Mouse (Mus musculus) MEL (cell line): ENCODE measurements around the gene Col4a3bp. TPM values are rescaled to one million over a fixed set of nuclear protein-coding genes. Genes with fewer than 3 reads are reported as not detected.

Source experiments
- DNase-seq: peaks from one replicate; pipeline ENCODE4 v3.0.0; 2011; ENCODE audit warnings: low read depth, low spot score
- H3K27ac ChIP-seq: 2 replicates; pipeline ENCODE4 v1.5.1; 2012; ENCODE audit warnings: low read depth, mild to moderate bottlenecking, control low read depth, low read length, moderate library complexity; ENCODE audit not compliant: control insufficient read depth
- H3K27me3 ChIP-seq, 2 experiments: fragments of 150-350 bp in 1 of 2; sonication (generic) in 1 of 2; 2 replicates each; pipeline ENCODE4 v1.6.1; 2012; ENCODE audit warnings: low read length in 2 of 2, mild to moderate bottlenecking in 2 of 2, improper control_type of control experiment in 1 of 2, moderate library complexity in 1 of 2; ENCODE audit not compliant: insufficient read depth in 2 of 2, control insufficient read depth in 1 of 2
- H3K36me3 ChIP-seq, 2 experiments: 2 replicates each; pipeline ENCODE4 v1.6.1; 2012 to 2014; ENCODE audit warnings: low read length in 2 of 2, improper control_type of control experiment in 1 of 2, inconsistent platforms in 1 of 2, mild to moderate bottlenecking in 1 of 2; ENCODE audit not compliant: insufficient read depth in 2 of 2, control insufficient read depth in 1 of 2
- H3K4me1 ChIP-seq, 2 experiments: fragments of 150-350 bp in 1 of 2; sonication (generic) in 1 of 2; 2 replicates each; pipeline ENCODE4 v1.6.1; 2012; ENCODE audit warnings: low read length in 2 of 2, improper control_type of control experiment in 1 of 2, mild to moderate bottlenecking in 1 of 2; ENCODE audit not compliant: insufficient read depth in 2 of 2, control insufficient read depth in 1 of 2
- H3K4me3 ChIP-seq, 2 experiments: fragments of 150-350 bp in 1 of 2; sonication (generic) in 1 of 2; 2 replicates each; pipeline ENCODE4 v1.5.1; 2012; ENCODE audit warnings: low read depth in 2 of 2, low read length in 2 of 2, mild to moderate bottlenecking in 2 of 2, moderate library complexity in 2 of 2, control low read depth in 1 of 2, improper control_type of control experiment in 1 of 2; ENCODE audit not compliant: control insufficient read depth in 1 of 2, insufficient read depth in 1 of 2
- H3K79me2 ChIP-seq: 2 replicates; pipeline ENCODE4 v1.6.1; 2012; ENCODE audit warnings: mild to moderate bottlenecking, low read length, moderate library complexity; ENCODE audit not compliant: control insufficient read depth, poor library complexity, insufficient read depth
- H3K9ac ChIP-seq: 2 replicates; pipeline ENCODE4 v1.6.1; 2012; ENCODE audit warnings: low read depth, mild to moderate bottlenecking, control low read depth, low read length, moderate library complexity; ENCODE audit not compliant: control insufficient read depth, poor library complexity, severe bottlenecking
- H3K9me3 ChIP-seq: fragments of 150-350 bp; sonication (generic); replicated peaks from 2 replicates; pipeline ENCODE4 v1.6.1; 2012; ENCODE audit warnings: mild to moderate bottlenecking, low read length, improper control_type of control experiment, moderate library complexity; ENCODE audit not compliant: insufficient read depth
- CHD2 ChIP-seq: IDR thresholded peaks from 2 replicates; pipeline ENCODE4 v1.6.1; 2011; ENCODE audit warnings: low read length, improper control_type of control experiment
- CTCF ChIP-seq, 3 experiments: IDR thresholded peaks in 2 of 3; conservative IDR thresholded peaks in 1 of 3; 2 replicates each; pipeline ENCODE4 v1.5.1; 2011 to 2012; ENCODE audit warnings: low read length in 3 of 3, low read depth in 2 of 3, mild to moderate bottlenecking in 2 of 3, improper control_type of control experiment in 1 of 3, inconsistent platforms in 1 of 3, mixed read lengths in 1 of 3, moderate library complexity in 1 of 3; ENCODE audit not compliant: control insufficient read depth in 1 of 3, insufficient read depth in 1 of 3, poor library complexity in 1 of 3, severe bottlenecking in 1 of 3
- E2F4 ChIP-seq: IDR thresholded peaks from 2 replicates; pipeline ENCODE4 v1.6.1; 2011; ENCODE audit warnings: low read depth, low read length, improper control_type of control experiment, borderline replicate concordance
- ELF1 ChIP-seq: IDR thresholded peaks from 2 replicates; pipeline ENCODE4 v1.6.1; 2014; ENCODE audit warnings: low read depth, mild to moderate bottlenecking, inconsistent platforms, low read length, improper control_type of control experiment, moderate library complexity
- EP300 ChIP-seq, 2 experiments: IDR thresholded peaks; 2 replicates each; pipeline ENCODE4 v1.6.1; 2011; ENCODE audit warnings: improper control_type of control experiment in 2 of 2, low read length in 2 of 2, low read depth in 1 of 2, mild to moderate bottlenecking in 1 of 2
- ETS1 ChIP-seq: IDR thresholded peaks from 2 replicates; pipeline ENCODE4 v1.6.1; 2012; ENCODE audit warnings: low read depth, mild to moderate bottlenecking, inconsistent platforms, low read length, improper control_type of control experiment, moderate library complexity
- GABPA ChIP-seq: IDR thresholded peaks from 2 replicates; pipeline ENCODE4 v1.6.1; 2012; ENCODE audit warnings: low read depth, mild to moderate bottlenecking, inconsistent platforms, low read length, improper control_type of control experiment, moderate library complexity
- GATA1 ChIP-seq: IDR thresholded peaks from 2 replicates; pipeline ENCODE4 v1.6.1; 2011; ENCODE audit warnings: low read depth, low read length, improper control_type of control experiment
- HCFC1 ChIP-seq: IDR thresholded peaks from 2 replicates; pipeline ENCODE4 v1.6.1; 2012; ENCODE audit warnings: low read depth, mild to moderate bottlenecking, inconsistent platforms, low read length, improper control_type of control experiment, moderate library complexity
- JUND ChIP-seq: IDR thresholded peaks from 2 replicates; pipeline ENCODE4 v1.6.1; 2011; ENCODE audit warnings: low read depth, mild to moderate bottlenecking, improper control_type of control experiment, low read length
- KAT2A ChIP-seq: conservative IDR thresholded peaks from 2 replicates; pipeline ENCODE4 v1.6.1; 2012; ENCODE audit warnings: low read depth, low read length, improper control_type of control experiment, inconsistent platforms
- MAX ChIP-seq: IDR thresholded peaks from 2 replicates; pipeline ENCODE4 v1.6.1; 2011; ENCODE audit warnings: low read length, improper control_type of control experiment
- MAZ ChIP-seq: IDR thresholded peaks from 2 replicates; pipeline ENCODE4 v1.6.1; 2012; ENCODE audit warnings: low read depth, mild to moderate bottlenecking, inconsistent platforms, low read length, improper control_type of control experiment
- MXI1 ChIP-seq: IDR thresholded peaks from 2 replicates; pipeline ENCODE4 v1.6.1; 2011; ENCODE audit warnings: mild to moderate bottlenecking, low read depth, low read length, improper control_type of control experiment
- MYC ChIP-seq: IDR thresholded peaks from 2 replicates; pipeline ENCODE4 v1.6.1; 2011; ENCODE audit warnings: low read depth, mild to moderate bottlenecking, low read length, improper control_type of control experiment, moderate library complexity
- NELFE ChIP-seq: IDR thresholded peaks from 2 replicates; pipeline ENCODE4 v1.6.1; 2011; ENCODE audit warnings: low read depth, low read length, improper control_type of control experiment
- NRF1 ChIP-seq: IDR thresholded peaks from 2 replicates; pipeline ENCODE4 v1.6.1; 2014; ENCODE audit warnings: low read depth, mild to moderate bottlenecking, inconsistent platforms, low read length, improper control_type of control experiment, moderate library complexity; ENCODE audit not compliant: poor library complexity, insufficient read depth, severe bottlenecking
- POLR2A ChIP-seq, 2 experiments: IDR thresholded peaks; 2 replicates each; pipeline ENCODE4 v1.6.1; 2011 to 2012; ENCODE audit warnings: low read length in 2 of 2, mild to moderate bottlenecking in 2 of 2, control low read depth in 1 of 2, improper control_type of control experiment in 1 of 2, low read depth in 1 of 2, moderate library complexity in 1 of 2; ENCODE audit not compliant: control insufficient read depth in 1 of 2, insufficient read depth in 1 of 2, poor library complexity in 1 of 2
- POLR2AphosphoS2 ChIP-seq: IDR thresholded peaks from 2 replicates; pipeline ENCODE4 v1.6.1; 2011; ENCODE audit warnings: low read length, improper control_type of control experiment
- POLR2AphosphoS5 ChIP-seq: IDR thresholded peaks from 2 replicates; pipeline ENCODE4 v1.6.1; 2012; ENCODE audit warnings: low read depth, borderline replicate concordance, mild to moderate bottlenecking, inconsistent platforms, low read length, moderate library complexity, mixed read lengths
- RAD21 ChIP-seq: IDR thresholded peaks from 2 replicates; pipeline ENCODE4 v1.6.1; 2011; ENCODE audit warnings: mild to moderate bottlenecking, low read depth, low read length, improper control_type of control experiment
- RCOR1 ChIP-seq: IDR thresholded peaks from 2 replicates; pipeline ENCODE4 v1.6.1; 2012; ENCODE audit warnings: low read depth, mild to moderate bottlenecking, inconsistent platforms, low read length, improper control_type of control experiment
- SIN3A ChIP-seq: IDR thresholded peaks from 2 replicates; pipeline ENCODE4 v1.6.1; 2012; ENCODE audit warnings: low read length, improper control_type of control experiment, inconsistent platforms
- TBP ChIP-seq: IDR thresholded peaks from 2 replicates; pipeline ENCODE4 v1.8.0; 2011; ENCODE audit warnings: low read depth, low read length, improper control_type of control experiment
- TCF12 ChIP-seq: IDR thresholded peaks from 2 replicates; pipeline ENCODE4 v1.6.1; 2014; ENCODE audit warnings: low read depth, mild to moderate bottlenecking, inconsistent platforms, low read length, improper control_type of control experiment, moderate library complexity
- UBTF ChIP-seq: IDR thresholded peaks from 2 replicates; pipeline ENCODE4 v1.6.1; 2012; ENCODE audit warnings: low read depth, mild to moderate bottlenecking, inconsistent platforms, low read length, improper control_type of control experiment, moderate library complexity, borderline replicate concordance; ENCODE audit not compliant: insufficient read depth
- USF1 ChIP-seq: IDR thresholded peaks from 2 replicates; pipeline ENCODE4 v1.6.1; 2014; ENCODE audit warnings: low read depth, mild to moderate bottlenecking, inconsistent platforms, low read length, improper control_type of control experiment, moderate library complexity
- ZKSCAN1 ChIP-seq: IDR thresholded peaks from 2 replicates; pipeline ENCODE4 v1.6.1; 2012; ENCODE audit warnings: low read depth, mild to moderate bottlenecking, inconsistent platforms, low read length, improper control_type of control experiment, moderate library complexity
- ZMIZ1 ChIP-seq: IDR thresholded peaks from 2 replicates; pipeline ENCODE4 v1.6.1; 2012; ENCODE audit warnings: low read depth, mild to moderate bottlenecking, inconsistent platforms, low read length, improper control_type of control experiment, moderate library complexity
- polyA plus RNA-seq, 2 experiments: library from polyadenylated mRNA; stranded (reverse) in 1 of 2; unstranded in 1 of 2; fragments of >175 nt in 1 of 2; fragments of >200 nt in 1 of 2; gene quantifications; 2 replicates each; pipeline versions ENCODE4 v1.2.1 to v1.2.4; 2012; ENCODE audit warnings: low replicate concordance in 2 of 2, low read depth in 1 of 2; ENCODE audit not compliant: insufficient read length in 2 of 2, insufficient read depth in 1 of 2, missing spikeins in 1 of 2
- total RNA-seq: library from RNA; depleted of rRNA; stranded (reverse); fragments of 300-350 nt; gene quantifications from 2 replicates; pipeline ENCODE4 v1.2.3, GENCODE M21; 2012; rRNA removed

The Col4a3bp gene
- total RNA-seq, result 8.8 and 8.9 TPM in 2 replicates
- polyA plus RNA-seq, result 10 to 100 TPM in 1 of 2 experiments, not detected in 1; 12.1 TPM

DNA sequence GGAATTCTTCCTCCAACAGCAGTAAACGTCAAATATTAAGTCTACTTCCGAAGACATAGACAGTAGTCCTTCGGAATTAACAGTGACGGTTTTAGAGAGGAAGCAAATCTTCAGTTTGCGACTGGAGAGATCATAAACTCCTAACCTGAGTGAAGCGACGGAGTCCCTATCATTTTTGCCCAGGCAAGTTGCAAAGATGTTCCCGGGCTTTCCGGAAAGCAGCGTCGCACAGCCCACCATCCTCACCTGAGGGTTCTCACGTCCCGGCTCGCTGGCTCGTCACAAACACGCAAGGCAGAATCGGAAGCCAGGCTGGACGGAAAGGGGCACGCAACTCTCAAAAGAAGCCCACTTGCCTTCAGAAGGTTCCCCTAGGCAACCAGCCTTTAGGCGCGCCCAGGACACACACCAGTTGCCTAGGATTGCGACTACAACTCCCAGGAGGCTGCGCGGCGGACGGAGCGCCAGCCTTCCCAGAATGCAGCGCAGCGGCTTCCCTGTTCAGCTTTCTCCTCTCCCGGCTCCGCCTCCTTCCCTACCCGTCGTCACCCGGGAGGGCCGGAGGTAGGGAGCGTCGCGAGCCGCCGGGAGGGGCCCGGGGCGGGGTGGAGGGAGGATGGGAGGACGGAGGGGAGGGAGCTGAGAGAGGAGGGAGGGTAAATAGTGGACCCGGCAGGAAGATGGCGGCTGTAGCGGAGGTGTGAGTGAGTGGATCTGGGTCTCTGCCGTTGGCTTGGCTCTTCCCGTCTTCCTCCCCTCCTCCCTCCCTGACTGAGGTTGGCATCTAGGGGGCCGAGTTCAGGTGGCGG, at the start of gene Col4a3bp, which contains the start of gene Polk:
Gene Col4a3bp (plus strand): TSS at position 538 of the 809 bp plus-strand sequence.
Gene Polk (minus strand): TSS at position 499 of the 809 bp plus-strand sequence.
- no peak for TF ChIP-seq MAX
- TF ChIP-seq ELF1, result peak; percentile 90
- TF ChIP-seq RCOR1, result no peak; the same call in 1 of the 2 replicates
- peak; percentile 70 for TF ChIP-seq SIN3A
- 0 out of 2 replicates have a peak, but pooled peaks have one; percentile 21 for TF ChIP-seq USF1
- peak; percentile 79 to 85 for TF ChIP-seq POLR2A (IDR thresholded peaks at IDR 0.05; ENCODE audit: control insufficient read depth in 1 of 2, insufficient read depth in 1 of 2, low read depth in 1 of 2, low read length in 2 of 2, poor library complexity in 1 of 2)
- peak; percentile 17 to 29; a peak in 2 of 4 replicates for TF ChIP-seq EP300 (IDR thresholded peaks at IDR 0.05; ENCODE audit: low read depth in 1 of 2, low read length in 2 of 2)
- TF ChIP-seq ZKSCAN1, result no peak
- TF ChIP-seq NRF1, result peak; percentile 51
- TF ChIP-seq JUND, result no peak
- TF ChIP-seq UBTF, result peak; percentile 39; the same call in 1 of the 2 replicates
- TF ChIP-seq POLR2AphosphoS5, result no peak
- TF ChIP-seq E2F4, result no peak; the same call in 1 of the 2 replicates
- TF ChIP-seq KAT2A, result peak; percentile 77; the same call in 1 of the 2 replicates
- TF ChIP-seq HCFC1, result peak; percentile 98
- peak; percentile 98 for TF ChIP-seq MAZ
- TF ChIP-seq CTCF (IDR thresholded peaks at IDR 0.05 in 2 of 3, conservative IDR thresholded peaks at IDR 0.05 in 1 of 3; ENCODE audit: control insufficient read depth in 1 of 3, insufficient read depth in 1 of 3, low read depth in 2 of 3, low read length in 3 of 3, poor library complexity in 1 of 3, severe bottlenecking in 1 of 3), result no peak
- TF ChIP-seq GATA1, result peak; percentile 33; the same call in 1 of the 2 replicates
- TF ChIP-seq ETS1, result no peak; the same call in 1 of the 2 replicates
- TF ChIP-seq RAD21, result no peak
- peak; percentile 85 for TF ChIP-seq TBP
- 0 out of 2 replicates have a peak, but pooled peaks have one; percentile 32 for TF ChIP-seq GABPA
- no peak for TF ChIP-seq CHD2
- TF ChIP-seq MYC, result no peak
- TF ChIP-seq POLR2AphosphoS2, result peak; percentile 73
- peak; percentile 90 for TF ChIP-seq NELFE
- TF ChIP-seq TCF12, result peak; percentile 54; the same call in 1 of the 2 replicates
- TF ChIP-seq ZMIZ1, result peak; percentile 91
- TF ChIP-seq MXI1, result peak; percentile 68
- H3K9me3 ChIP-seq, result no peaks in the 10 kb centered on the region
- H3K9ac ChIP-seq, result peak within 1 kb of the TSS; percentile 92
- peaks cover 33% of the 10 kb centered on the region for H3K79me2 ChIP-seq
- H3K4me3 ChIP-seq, result peak within 1 kb of the TSS; percentile 91 to 94
- peaks cover 4 to 11% of the 10 kb centered on the region in 2 experiments for H3K4me1 ChIP-seq
- H3K27me3 ChIP-seq, result no peaks in the 10 kb centered on the region
- H3K27ac ChIP-seq, result peak within 1 kb of the TSS; percentile 66
- peak; percentile 97 for DNase-seq
- H3K36me3 ChIP-seq, result peaks cover 0 to 14% of the 10 kb centered on the region in 2 experiments; a peak in 2 of 4 replicates
